Mouse (Mus musculus): ENCODE measurements around the gene Tgfb1i1. TPM values are rescaled to one million over a fixed set of nuclear protein-coding genes. Genes with fewer than 3 reads are reported as not detected.

The Tgfb1i1 gene
- total RNA-seq, 2 experiments from 2014 or later: 19.0 to 22.6 TPM

- intact Hi-C loops (cut with DNase I): no loop called here
- no peak for DNase-seq (ENCODE audit: low spot score in 2 of 2)
Measured at GRCm38 (mm10) chr7:128279750-128280149, 33.1 kb downstream of the Tgfb1i1 start.

- intact Hi-C loops (cut with DNase I): no loop called here
- DNase-seq (ENCODE audit: low spot score in 2 of 2): no peak
Measured at GRCm38 (mm10) chr7:128281765-128282164, 35.2 kb downstream of the Tgfb1i1 start.

GRCm38 (mm10) chr7:128282532-128283244, 36.1 kb downstream of the Tgfb1i1 start:
- no peak for DNase-seq (ENCODE audit: low spot score in 2 of 2)
- intact Hi-C loops (cut with DNase I): no loop called here

- DNase-seq (ENCODE audit: low spot score in 2 of 2): no peak
- intact Hi-C loops (cut with DNase I): no loop called here
Measured at GRCm38 (mm10) chr7:128284047-128284446, 37.4 kb downstream of the Tgfb1i1 start.

GRCm38 (mm10) chr7:128285060-128285459, 38.4 kb downstream of the Tgfb1i1 start:
- intact Hi-C loops (cut with DNase I): no loop called here
- no peak for DNase-seq (ENCODE audit: low spot score in 2 of 2)

GRCm38 (mm10) chr7:128288923-128289544, 42.4 kb downstream of the Tgfb1i1 start:
- DNase-seq (ENCODE audit: low spot score in 2 of 2): no peak
- intact Hi-C loops (cut with DNase I): no loop called here

GRCm38 (mm10) chr7:128294785-128295184, 48.2 kb downstream of the Tgfb1i1 start:
- no peak for DNase-seq (ENCODE audit: low spot score in 2 of 2)
- intact Hi-C loops (cut with DNase I): loop anchor here (5.0 kb wide), 1 partner anchor 47 kb away; the partner anchor contains the start of gene Tgfb1i1

- DNase-seq (ENCODE audit: low spot score in 2 of 2): no peak
- intact Hi-C loops (cut with DNase I): loop anchor here (5.0 kb wide), 1 partner anchor 49 kb away; the partner anchor contains the start of gene Tgfb1i1
Measured at GRCm38 (mm10) chr7:128296514-128296913, 49.9 kb downstream of the Tgfb1i1 start.

- intact Hi-C loops (cut with DNase I): loop anchor here (5.0 kb wide), 1 partner anchor 50 kb away; the partner anchor contains the start of gene Tgfb1i1
- no peak for DNase-seq (ENCODE audit: low spot score in 2 of 2)
Measured at GRCm38 (mm10) chr7:128297291-128297616, 50.6 kb downstream of the Tgfb1i1 start.

GRCm38 (mm10) chr7:128297617-128298480, 51.2 kb downstream of the Tgfb1i1 start, which contains the start of gene BC017158:
Gene BC017158 (minus strand): TSS chr7:128298170.
- peak; percentile 82 to 83 for DNase-seq (ENCODE audit: low spot score in 2 of 2)
- intact Hi-C loops (cut with DNase I): loop anchor here (5.0 kb wide), 1 partner anchor 51 kb away; the partner anchor contains the start of gene Tgfb1i1

- DNase-seq (ENCODE audit: low spot score in 2 of 2): no peak
- intact Hi-C loops (cut with DNase I): loop anchor here (5.0 kb wide), 1 partner anchor 51 kb away; the partner anchor contains the start of gene Tgfb1i1
Measured at GRCm38 (mm10) chr7:128298481-128299342, 52.1 kb downstream of the Tgfb1i1 start.

- intact Hi-C loops (cut with DNase I): no loop called here
- DNase-seq (ENCODE audit: low spot score in 2 of 2): no peak
Measured at GRCm38 (mm10) chr7:128300952-128301351, 54.3 kb downstream of the Tgfb1i1 start.

GRCm38 (mm10) chr7:128302151-128302550, 55.5 kb downstream of the Tgfb1i1 start:
- intact Hi-C loops (cut with DNase I): no loop called here
- no peak for DNase-seq (ENCODE audit: low spot score in 2 of 2)

GRCm38 (mm10) chr7:128304198-128304597, 57.6 kb downstream of the Tgfb1i1 start:
- intact Hi-C loops (cut with DNase I): loop anchor here (2.0 kb wide), 1 partner anchor 41 kb away; no protein-coding TSS in a partner anchor
- no peak for DNase-seq (ENCODE audit: low spot score in 2 of 2)

- DNase-seq (ENCODE audit: low spot score in 2 of 2): peak in 1 of 2 experiments; percentile 19
- intact Hi-C loops (cut with DNase I): loop anchor here (2.0 to 5.0 kb wide), 2 partner anchors 40 to 387 kb away; no protein-coding TSS in a partner anchor
Measured at GRCm38 (mm10) chr7:128304907-128305306, 58.3 kb downstream of the Tgfb1i1 start.

All from left cerebral cortex, postnatal 36 days (tissue).